Mouse (Mus musculus) embryonic fibroblast, embryonic 13.5 days (primary cell): ENCODE measurements around the gene Terb1.

ENCODE experiments used
- CTCF ChIP-seq: IDR thresholded peaks from 2 replicates; pipeline ENCODE4 v1.5.1; 2011; ENCODE audit warnings: mild to moderate bottlenecking, control low read depth, low read length, moderate library complexity, borderline replicate concordance; ENCODE audit not compliant: insufficient read depth
- POLR2A ChIP-seq: IDR thresholded peaks from 2 replicates; pipeline ENCODE4 v1.6.1; 2011; ENCODE audit warnings: low read depth, mild to moderate bottlenecking, control low read depth, low read length, moderate library complexity

- TF ChIP-seq POLR2A (no peak), CTCF (no peak)
These were observed 31.2 kb upstream of the Terb1 start for GRCm38 (mm10) chr8:104540710-104541514.
